Mouse (Mus musculus) gastrocnemius, adult 2 months (tissue): ENCODE data around the gene Gm49396. TPM values are rescaled to one million over a fixed set of nuclear protein-coding genes. Genes with fewer than 3 reads are reported as not detected.
A peak's percentile ranks its signal among the peaks of the same experiment; 100 is the strongest.

Source experiments
- DNase-seq: peaks from one replicate; pipeline ENCODE4 v3.0.0; 2022
- H3K27ac ChIP-seq: fragments of 200-600 bp; 2 replicates; pipeline ENCODE4 v1.8.1; 2022; ENCODE audit warnings: mild to moderate bottlenecking
- H3K4me3 ChIP-seq: fragments of 200-600 bp; 2 replicates; pipeline ENCODE4 v1.8.1; 2022; ENCODE audit warnings: mild to moderate bottlenecking, moderate library complexity
- CTCF ChIP-seq: fragments of 200-600 bp; IDR thresholded peaks from 2 replicates; pipeline ENCODE4 v1.8.1; 2022; ENCODE audit warnings: antibody characterized with exemption, mild to moderate bottlenecking, moderate library complexity
- intact Hi-C: fragments of 180-260 bp; cut with DNase I; formaldehyde crosslinking; loops from one replicate; pipeline ENCODE4 v1.15.1; 2025
- microRNA-seq: library from miRNA; unstranded; fragments of <30 nt; microRNA quantifications from one replicate; pipeline ENCODE4 v1.2.0, GENCODE M21; 2021
- total RNA-seq, 2 experiments: library from RNA; stranded (reverse); gene quantifications; 2 replicates each; pipeline ENCODE4 v1.2.3; 2021

Gene Gm49396
- total RNA-seq, 2 experiments from 2014 or later = 1.8 to 2.2 TPM

DNA sequence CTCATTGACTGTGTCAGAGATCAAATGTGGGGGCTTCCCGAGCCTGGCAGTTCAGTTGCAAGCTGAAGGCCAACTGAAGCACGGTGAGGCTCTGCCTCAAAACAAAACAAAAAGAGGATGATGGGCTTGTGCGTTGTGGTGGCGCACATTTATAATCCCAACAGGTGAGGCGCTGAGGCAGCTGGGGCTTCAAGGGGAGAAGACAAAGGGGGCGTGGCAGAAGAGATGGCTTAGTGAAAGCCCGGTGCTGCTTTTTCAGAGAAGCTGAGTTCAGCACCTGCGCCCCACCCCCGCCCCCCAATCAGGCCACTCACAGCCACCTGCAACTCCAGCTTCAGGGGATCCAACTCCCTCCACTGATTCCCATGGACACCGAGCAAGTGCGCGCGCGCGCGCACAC, 45.3 kb downstream of the Gm49396 start:
- intact Hi-C loops = no loop called here
- H3K4me3 ChIP-seq = no peak overlapping the region

DNA sequence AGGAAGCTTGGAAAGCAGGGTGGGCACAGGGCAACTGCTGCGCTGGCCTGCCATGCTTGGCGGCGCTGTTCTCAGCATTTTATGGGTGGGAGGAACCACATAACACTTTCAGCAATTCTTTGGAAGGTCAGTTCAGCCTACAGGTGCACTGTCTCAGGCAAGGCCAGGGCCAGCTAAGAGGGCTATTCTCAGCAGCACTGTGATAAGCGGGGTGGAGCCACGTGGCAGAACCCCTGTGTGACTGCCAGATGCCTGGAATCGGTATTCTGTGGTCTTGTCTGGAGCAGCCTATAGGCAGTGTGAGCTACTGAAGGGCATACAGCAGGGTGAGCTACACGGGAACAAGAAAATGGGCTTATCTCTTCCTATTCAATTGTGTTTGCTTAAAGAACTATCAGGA, 46.9 kb downstream of the Gm49396 start:
- intact Hi-C loops = no loop called here
- no peak for DNase-seq
- Histone ChIP-seq H3K4me3 (no peak overlapping the region), H3K27ac (no peak overlapping the region)
- TF ChIP-seq CTCF = no peak

More for the DNA sequence above, 45.3 kb downstream of the Gm49396 start:
- no peak for DNase-seq
- no peak overlapping the region for H3K27ac ChIP-seq
- no peak for TF ChIP-seq CTCF

DNA sequence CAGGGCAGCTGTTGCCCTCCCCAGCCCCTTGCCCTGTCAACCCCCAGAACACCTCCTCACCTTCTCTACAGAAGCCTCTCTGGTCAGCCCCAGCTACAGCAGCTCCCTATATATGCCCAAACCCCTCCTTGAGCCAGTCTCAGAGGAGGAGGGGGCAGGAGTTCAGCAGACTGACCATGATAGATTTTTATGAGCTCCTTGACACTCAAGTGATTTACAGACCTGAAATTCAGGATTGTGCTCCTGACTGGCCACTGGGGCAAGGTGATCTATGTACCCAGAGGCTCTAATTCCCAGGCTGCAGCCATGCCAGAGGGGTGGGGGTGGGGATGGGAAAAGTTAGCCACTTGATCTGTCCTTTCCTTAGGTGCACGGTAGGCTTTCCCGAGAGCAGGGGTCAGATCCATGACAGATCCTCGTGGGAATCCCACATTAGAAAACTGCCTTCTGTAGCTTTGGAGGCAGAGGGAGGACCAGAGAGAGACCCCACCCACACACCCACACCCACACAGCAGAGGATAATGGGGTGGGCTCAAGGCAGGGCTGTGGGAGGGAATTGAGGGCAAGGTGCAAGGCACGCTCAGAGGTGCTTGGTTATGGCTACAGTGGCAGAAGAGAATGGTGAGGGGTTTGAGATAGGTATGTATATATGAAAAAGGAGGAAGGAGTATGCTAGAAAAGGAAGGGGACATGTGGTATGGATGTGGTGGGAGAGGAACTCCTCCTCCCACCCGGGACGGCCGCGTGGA, 49.7 kb downstream of the Gm49396 start, which contains the start of gene Upk1a:
Upk1a (minus strand) TSS at position 194 of the 749 bp plus-strand sequence.
- H3K27ac ChIP-seq = no peak within 1 kb of the TSS
- H3K4me3 ChIP-seq = no peak within 1 kb of the TSS
- no peak for DNase-seq
- intact Hi-C loops = loop anchor here (1.0 kb wide), 1 partner anchor 24 kb away; no protein-coding TSS in a partner anchor
- TF ChIP-seq CTCF = no peak

DNA sequence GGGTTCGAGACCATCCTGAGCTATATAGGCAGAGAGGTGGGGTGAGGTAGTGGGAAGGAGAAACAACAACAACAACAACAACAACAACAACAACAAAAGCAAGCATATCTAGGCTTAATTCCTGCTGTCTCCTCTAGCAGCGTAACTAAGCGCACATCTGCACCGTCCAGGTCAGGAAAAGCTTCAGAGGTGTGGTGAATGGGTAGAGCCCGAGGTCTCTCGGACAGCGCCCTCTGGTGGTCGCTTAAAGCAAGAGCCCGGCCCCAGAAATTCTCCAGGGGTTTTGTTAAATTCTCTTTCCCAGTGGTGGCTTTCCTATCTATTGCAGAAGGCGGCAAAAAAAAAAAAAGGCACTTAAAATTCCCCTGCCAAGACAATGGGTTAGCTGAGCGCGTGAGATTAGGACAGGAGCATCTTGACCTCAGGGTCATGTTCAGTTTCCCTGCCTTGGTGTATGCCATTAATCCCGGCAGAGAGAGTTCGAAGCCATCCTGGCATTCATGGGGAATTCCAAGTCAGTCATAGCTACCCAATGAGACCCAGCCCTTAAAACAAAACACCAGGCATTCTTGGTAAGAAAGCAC, 50.5 kb downstream of the Gm49396 start:
- H3K4me3 ChIP-seq = no peak overlapping the region
- H3K27ac ChIP-seq = no peak overlapping the region
- peak; percentile 85 for TF ChIP-seq CTCF
- intact Hi-C loops = loop anchor here (1.0 kb wide), 1 partner anchor 24 kb away; no protein-coding TSS in a partner anchor
- peak; percentile 64 for DNase-seq

DNA sequence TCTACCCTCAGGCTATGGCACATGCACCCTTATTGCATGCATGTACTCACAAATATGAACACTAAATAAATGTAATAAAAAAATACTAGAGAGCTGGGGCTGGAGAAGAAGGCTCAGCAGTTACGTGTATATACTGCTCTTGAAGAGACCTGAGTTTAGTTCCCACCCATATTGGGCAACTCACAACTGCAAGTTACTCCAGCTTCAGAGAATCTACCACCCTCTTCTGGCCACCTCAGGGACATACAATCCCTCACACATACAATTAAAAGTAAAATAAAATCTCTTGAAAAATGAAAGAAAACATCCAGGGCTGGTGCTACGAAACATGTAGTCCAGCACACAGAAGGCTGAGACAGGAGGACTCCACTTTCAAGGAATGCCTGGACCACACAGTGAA, 51.3 kb downstream of the Gm49396 start:
- TF ChIP-seq CTCF = peak; percentile 24; the same call in 1 of the 2 replicates
- Histone ChIP-seq H3K27ac (no peak overlapping the region), H3K4me3 (no peak overlapping the region)
- no peak for DNase-seq
- intact Hi-C loops = no loop called here

DNA sequence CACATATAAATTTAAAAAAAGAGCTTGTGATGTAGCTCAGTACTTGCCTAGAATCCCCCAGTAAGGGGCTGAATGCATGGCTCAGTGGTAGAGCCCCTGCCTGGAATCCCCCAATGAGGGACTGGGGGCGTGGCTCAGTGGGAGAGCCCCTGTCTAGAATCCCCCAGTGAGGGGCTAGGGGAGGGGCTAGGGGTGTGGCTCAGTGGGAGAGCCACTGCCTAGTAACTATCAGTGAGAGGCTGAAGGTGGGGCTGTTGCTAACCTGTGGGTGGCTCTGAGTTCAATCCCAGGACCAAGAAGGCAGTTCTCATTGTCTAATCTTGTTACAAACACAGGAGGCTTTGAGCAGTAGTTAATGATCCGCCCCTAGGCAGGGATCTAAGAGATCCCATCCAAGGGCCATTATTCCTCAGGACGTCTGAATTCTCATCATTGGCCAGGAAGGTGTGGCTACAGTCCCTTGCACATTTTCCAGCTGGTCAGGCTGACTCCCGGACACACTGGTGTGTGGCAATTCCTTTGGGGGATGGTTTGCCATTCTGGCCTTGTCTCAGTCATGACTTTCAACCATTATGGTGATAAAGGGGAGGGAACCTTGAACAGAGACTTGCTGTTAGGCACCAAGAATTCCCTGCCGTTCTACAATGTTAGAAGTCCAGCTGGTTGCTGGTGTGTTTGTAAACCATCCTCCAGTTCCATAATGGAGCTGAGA, 52.1 kb downstream of the Gm49396 start:
- Histone ChIP-seq H3K4me3 (no peak overlapping the region), H3K27ac (no peak overlapping the region)
- intact Hi-C loops = no loop called here
- no peak for DNase-seq
- TF ChIP-seq CTCF = no peak

Small RNA genes within 50 kb of the gene (microRNA-seq; reads per million reads assigned to microRNA genes)
- gene Gm38670 (3.6 reads per million), gene Mir3569 (not detected)

Other genes starting within 250 kb of the Gm49396 start
- 1 to 10 TPM; 1.8 to 2.1 TPM for gene Syne4, start 248.5 kb upstream of the Gm49396 start, total RNA-seq
- gene E130208F15Rik, start 241.6 kb upstream of the Gm49396 start, total RNA-seq = under 1 TPM; 0.36 to 0.42 TPM
- gene Sdhaf1, start 239.4 kb upstream of the Gm49396 start, total RNA-seq = 1 to 10 TPM; 5.9 to 6.9 TPM
- gene Lrfn3, start 200.6 kb upstream of the Gm49396 start, total RNA-seq = 1 to 10 TPM; 3.8 to 4.3 TPM
- gene Tyrobp, start 149.6 kb upstream of the Gm49396 start, total RNA-seq = 1 to 10 TPM; 2.6 to 5.7 TPM
- not detected for gene Hcst, start 143.5 kb upstream of the Gm49396 start, total RNA-seq
- under 1 TPM; 0.11 to 0.13 TPM for gene Nfkbid, start 141.6 kb upstream of the Gm49396 start, total RNA-seq
- 1 to 10 TPM in 1 of 2 experiments, under 1 TPM in 1; 0.94 to 1.2 TPM for gene Aplp1, start 117.8 kb upstream of the Gm49396 start, total RNA-seq
- not detected for gene Kirrel2, start 105.7 kb upstream of the Gm49396 start, total RNA-seq
- gene Nphs1, start 105.0 kb upstream of the Gm49396 start, total RNA-seq = not detected
- not detected for gene Prodh2, start 69.7 kb upstream of the Gm49396 start, total RNA-seq
- under 1 TPM; 0.31 to 0.47 TPM for gene Arhgap33, start 28.3 kb upstream of the Gm49396 start, total RNA-seq
- 1,000 to 10,000 TPM in 1 of 2 experiments, 100 to 1,000 TPM in 1; 867 to 2,532 TPM for gene Hspb6, start 11.2 kb upstream of the Gm49396 start, total RNA-seq
- 1 to 10 TPM; 5.5 to 7.3 TPM for gene Proser3, start 11.0 kb upstream of the Gm49396 start, total RNA-seq
- gene Lin37, start 3.5 kb upstream of the Gm49396 start, total RNA-seq = 10 to 100 TPM in 1 of 2 experiments, 1 to 10 TPM in 1; 9.2 to 10.5 TPM
- 10 to 100 TPM; 53.8 to 62.5 TPM for gene U2af1l4, start within 50 bp of the Gm49396 start, total RNA-seq
- gene Psenen, start 283 bp downstream of the Gm49396 start, total RNA-seq = 100 to 1,000 TPM; 116 to 123 TPM
- 1 to 10 TPM; 1.1 to 1.5 TPM for gene Igflr1, start 2.1 kb downstream of the Gm49396 start, total RNA-seq
- 10 to 100 TPM; 13.3 to 16.3 TPM for gene Kmt2b, start 25.4 kb downstream of the Gm49396 start, total RNA-seq
- under 1 TPM in 1 of 2 experiments, not detected in 1; 0.33 TPM for gene Zbtb32, start 35.6 kb downstream of the Gm49396 start, total RNA-seq
- gene Upk1a, start 49.5 kb downstream of the Gm49396 start, total RNA-seq = under 1 TPM in 1 of 2 experiments, not detected in 1; 0.17 TPM
- 1,000 to 10,000 TPM; 1,338 to 2,234 TPM for gene Cox6b1, start 62.8 kb downstream of the Gm49396 start, total RNA-seq
- not detected for gene Etv2, start 72.5 kb downstream of the Gm49396 start, total RNA-seq
- gene Rbm42, start 87.0 kb downstream of the Gm49396 start, total RNA-seq = 10 to 100 TPM; 37.4 to 38.3 TPM
- gene Haus5, start 101.7 kb downstream of the Gm49396 start, total RNA-seq = 1 to 10 TPM; 3.7 to 4.2 TPM
- gene Pmis2, start 108.3 kb downstream of the Gm49396 start, total RNA-seq = 1 to 10 TPM; 2.7 to 4.9 TPM
- gene 2200002J24Rik, start 135.6 kb downstream of the Gm49396 start, total RNA-seq = not detected
- under 1 TPM; 0.13 to 0.14 TPM for gene Atp4a, start 148.9 kb downstream of the Gm49396 start, total RNA-seq
- 100 to 1,000 TPM; 232 to 255 TPM for gene Tmem147, start 166.2 kb downstream of the Gm49396 start, total RNA-seq
- gene Gapdhs, start 180.3 kb downstream of the Gm49396 start, total RNA-seq = not detected
- gene Sbsn, start 188.1 kb downstream of the Gm49396 start, total RNA-seq = 1 to 10 TPM; 2.8 to 4.7 TPM
- gene Dmkn, start 200.4 kb downstream of the Gm49396 start, total RNA-seq = 1 to 10 TPM in 1 of 2 experiments, under 1 TPM in 1; 0.98 to 1.2 TPM
- gene Krtdap, start 224.6 kb downstream of the Gm49396 start, total RNA-seq = under 1 TPM in 1 of 2 experiments, not detected in 1; 0.78 TPM